Mouse (Mus musculus): Measurements from ENCODE around the gene Slc25a35. TPM values are rescaled to one million over a fixed set of nuclear protein-coding genes. Genes with fewer than 3 reads are reported as not detected.

Gene Slc25a35
- polyA plus RNA-seq (2012; rRNA removed), result 27.1 and 32.6 TPM in 2 replicates

GRCm38 (mm10) chr11:68967337-68968282, at the start of gene Slc25a35:
TSS of gene Slc25a35 (plus strand) at chr11:68968131.

GRCm38 (mm10) chr11:68926981-68927380, 41.0 kb upstream of the Slc25a35 start, which contains the start of gene Odf4:
TSS of gene Odf4 (minus strand) at chr11:68927081.

GRCm38 (mm10) chr11:68957308-68957707, 10.6 kb upstream of the Slc25a35 start, which contains the start of gene Arhgef15:
TSS of gene Arhgef15 (minus strand) at chr11:68957480.

GRCm38 (mm10) chr11:68975085-68975484, 7.2 kb downstream of the Slc25a35 start, which contains the start of gene Rangrf:
TSS of gene Rangrf (minus strand) at chr11:68975185.

GRCm38 (mm10) chr11:69008182-69009121, 40.5 kb downstream of the Slc25a35 start, which contains the start of gene Pfas:
TSS of gene Pfas (minus strand) at chr11:69008460.

GRCm38 (mm10) chr11:69015644-69016441, 47.9 kb downstream of the Slc25a35 start, which contains the start of gene Ctc1:
TSS of gene Ctc1 (plus strand) at chr11:69015911.

Other genes with a start within 250 kb of the Slc25a35 start
- gene Ndel1, start 96.3 kb upstream of the Slc25a35 start, polyA plus RNA-seq (2012; rRNA removed), result 78.5 and 83.8 TPM in 2 replicates
- 0.70 and 0.84 TPM in 2 replicates for gene Rnf222, start 79.6 kb upstream of the Slc25a35 start, polyA plus RNA-seq (2012; rRNA removed)
- 175 and 211 TPM in 2 replicates for gene Rpl26, start 66.5 kb upstream of the Slc25a35 start, polyA plus RNA-seq (2012; rRNA removed)
- not detected in 2 replicates for gene Odf4, start 41.0 kb upstream of the Slc25a35 start, polyA plus RNA-seq (2012; rRNA removed)
- 24.5 and 26.3 TPM in 2 replicates for gene Arhgef15, start 10.7 kb upstream of the Slc25a35 start, polyA plus RNA-seq (2012; rRNA removed)
- gene Rangrf, start 7.1 kb downstream of the Slc25a35 start, polyA plus RNA-seq (2012; rRNA removed), result 17.9 and 21.9 TPM in 2 replicates
- gene Pfas, start 40.3 kb downstream of the Slc25a35 start, polyA plus RNA-seq (2012; rRNA removed), result 3.1 and 4.6 TPM in 2 replicates
- gene Ctc1, start 47.8 kb downstream of the Slc25a35 start, polyA plus RNA-seq (2012; rRNA removed), result 12.6 and 16.5 TPM in 2 replicates
- gene Aurkb, start 77.5 kb downstream of the Slc25a35 start, polyA plus RNA-seq (2012; rRNA removed), result 16.9 and 18.1 TPM in 2 replicates
- gene Borcs6, start 91.6 kb downstream of the Slc25a35 start, polyA plus RNA-seq (2012; rRNA removed), result 10.7 and 19.3 TPM in 2 replicates
- 15.9 and 17.7 TPM in 2 replicates for gene Tmem107, start 102.7 kb downstream of the Slc25a35 start, polyA plus RNA-seq (2012; rRNA removed)
- 78.1 and 119 TPM in 2 replicates for gene Vamp2, start 120.4 kb downstream of the Slc25a35 start, polyA plus RNA-seq (2012; rRNA removed)
- gene Per1, start 127.1 kb downstream of the Slc25a35 start, polyA plus RNA-seq (2012; rRNA removed), result 9.6 and 9.8 TPM in 2 replicates
- 1.00 and 1.9 TPM in 2 replicates for gene Hes7, start 152.3 kb downstream of the Slc25a35 start, polyA plus RNA-seq (2012; rRNA removed)
- 0.53 and 0.80 TPM in 2 replicates for gene 9130213A22Rik, start 154.5 kb downstream of the Slc25a35 start, polyA plus RNA-seq (2012; rRNA removed)
- 35.1 and 49.7 TPM in 2 replicates for gene Aloxe3, start 157.8 kb downstream of the Slc25a35 start, polyA plus RNA-seq (2012; rRNA removed)
- gene Alox12b, start 188.9 kb downstream of the Slc25a35 start, polyA plus RNA-seq (2012; rRNA removed), result 27.0 and 30.6 TPM in 2 replicates
- gene Alox8, start 229.7 kb downstream of the Slc25a35 start, polyA plus RNA-seq (2012; rRNA removed), result 0.18 TPM in 1 of 2 replicates, not detected in the other

Measured in stomach, adult 2 months (tissue).